Mouse (Mus musculus): Measurements from ENCODE around the gene Trip4.
"Not testable (repeated sequence)": the region's sequence is repeated elsewhere in the genome, so short reads cannot be mapped to it uniquely, and the experiment has no call there.

Trip4 gene

GRCm38 (mm10) chr9:65791846-65792245, 116.7 kb downstream of the Trip4 start:
- DNase-seq = no peak

DNA sequence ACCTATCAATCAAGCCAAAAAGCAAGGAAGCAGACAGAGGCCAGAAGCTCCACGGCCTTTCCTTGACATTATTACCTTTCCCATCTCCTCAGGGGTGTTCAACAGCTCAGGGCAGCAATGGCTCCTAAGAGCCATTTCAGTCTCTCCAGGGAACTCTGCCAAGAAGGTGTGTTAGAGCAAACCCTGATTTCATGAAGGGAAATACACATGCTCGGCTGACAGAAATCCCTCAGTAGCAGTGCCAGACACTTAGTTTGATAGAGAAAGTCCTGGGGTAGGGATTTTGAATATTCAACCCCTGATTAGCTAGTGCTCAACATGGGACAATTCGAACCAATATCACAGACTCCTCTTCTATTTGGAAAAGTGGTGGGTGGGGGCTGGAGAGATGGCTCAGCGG, 117.5 kb downstream of the Trip4 start:
- DNase-seq = no peak

DNA sequence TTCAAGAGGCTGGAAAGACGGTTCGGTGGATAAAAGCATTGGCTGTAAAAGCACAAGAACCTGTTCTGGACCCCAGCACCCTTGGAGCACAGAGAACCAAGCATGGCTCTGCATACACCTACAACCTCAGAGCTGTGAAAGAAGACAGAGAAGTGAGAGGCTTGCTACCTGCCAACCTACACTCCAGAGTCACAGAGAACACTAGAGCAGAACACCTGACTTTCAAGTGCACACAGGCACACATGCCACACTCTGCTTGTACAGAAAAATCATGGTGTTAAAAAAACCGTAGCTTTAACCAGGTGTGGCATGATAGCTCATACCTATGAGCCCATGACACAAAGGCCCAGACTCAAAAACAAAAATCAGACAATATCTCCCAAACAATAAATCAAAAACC, 118.8 kb downstream of the Trip4 start:
- DNase-seq = no peak

- DNase-seq = no peak
These were observed 120.0 kb downstream of the Trip4 start for GRCm38 (mm10) chr9:65788556-65788955.

GRCm38 (mm10) chr9:65787829-65788344, 120.7 kb downstream of the Trip4 start:
- DNase-seq = no peak

GRCm38 (mm10) chr9:65786885-65787787, 121.5 kb downstream of the Trip4 start:
- DNase-seq = no peak

- no peak for DNase-seq
These were observed 122.7 kb downstream of the Trip4 start for GRCm38 (mm10) chr9:65785772-65786368.

DNA sequence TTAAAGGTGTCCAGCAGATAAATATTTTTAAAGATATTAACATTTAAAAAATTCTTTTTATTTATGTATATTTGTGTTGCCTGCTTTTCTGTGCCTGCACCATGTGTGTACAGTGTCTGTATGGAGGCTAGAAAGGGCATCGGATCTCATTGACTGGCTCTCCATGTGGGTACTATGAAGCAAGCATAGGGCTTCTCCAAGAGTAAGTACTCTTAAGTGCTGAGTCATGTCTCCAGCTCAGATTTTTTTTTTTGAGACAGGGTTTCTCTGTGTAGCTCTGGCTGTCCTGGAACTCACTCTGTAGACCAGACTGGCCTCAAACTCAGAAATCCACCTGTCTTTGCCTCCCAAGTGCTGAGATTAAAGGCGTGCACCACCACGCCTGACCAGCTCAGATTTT, 129.0 kb downstream of the Trip4 start:
- DNase-seq = not testable (repeated sequence)

Measured in thymus, postnatal 36 days (tissue).